Mouse (Mus musculus) adipocyte (in vitro differentiated cells): Measurements from ENCODE around the gene Marveld1.

Experiments used
- DNase-seq: peaks from one replicate; pipeline ENCODE4 v3.0.0-alpha.2; 2016; ENCODE audit warnings: low spot score

The Marveld1 gene

GRCm38 (mm10) chr19:42147170-42147768 is at the start of gene Marveld1:
Gene Marveld1 (plus strand): TSS chr19:42147400.
- DNase-seq, result peak; percentile 93

GRCm38 (mm10) chr19:42099406-42099805 is 47.8 kb upstream of the Marveld1 start:
- no peak for DNase-seq

- DNase-seq, result no peak
Measured at GRCm38 (mm10) chr19:42104681-42105080, 42.5 kb upstream of the Marveld1 start.

GRCm38 (mm10) chr19:42115783-42116335 is 31.3 kb upstream of the Marveld1 start:
- no peak for DNase-seq

- no peak for DNase-seq
Measured at GRCm38 (mm10) chr19:42118142-42118541, 29.1 kb upstream of the Marveld1 start.

- no peak for DNase-seq
Measured at GRCm38 (mm10) chr19:42118596-42118995, 28.6 kb upstream of the Marveld1 start.

GRCm38 (mm10) chr19:42120451-42120850 is 26.7 kb upstream of the Marveld1 start:
- DNase-seq, result no peak

- DNase-seq, result no peak
Measured at GRCm38 (mm10) chr19:42124684-42125083, 22.5 kb upstream of the Marveld1 start.

- DNase-seq, result no peak
Measured at GRCm38 (mm10) chr19:42125501-42126218, 21.5 kb upstream of the Marveld1 start.

GRCm38 (mm10) chr19:42126219-42126605 is 21.0 kb upstream of the Marveld1 start:
- DNase-seq, result no peak

GRCm38 (mm10) chr19:42127024-42127423 is 20.2 kb upstream of the Marveld1 start:
- DNase-seq, result no peak

- no peak for DNase-seq
Measured at GRCm38 (mm10) chr19:42128052-42128740, 19.0 kb upstream of the Marveld1 start.

- peak; percentile 99 for DNase-seq
Measured at GRCm38 (mm10) chr19:42128787-42129508, 18.3 kb upstream of the Marveld1 start, which contains the start of gene Avpi1. Gene Avpi1 (minus strand): TSS chr19:42129059.

GRCm38 (mm10) chr19:42129509-42130293 is 17.5 kb upstream of the Marveld1 start:
- no peak for DNase-seq

- no peak for DNase-seq
Measured at GRCm38 (mm10) chr19:42130294-42130606, 16.9 kb upstream of the Marveld1 start.

GRCm38 (mm10) chr19:42131101-42131500 is 16.1 kb upstream of the Marveld1 start:
- DNase-seq, result no peak

- DNase-seq, result no peak
Measured at GRCm38 (mm10) chr19:42135070-42135469, 12.1 kb upstream of the Marveld1 start.

GRCm38 (mm10) chr19:42136126-42136525 is 11.1 kb upstream of the Marveld1 start:
- no peak for DNase-seq

- no peak for DNase-seq
Measured at GRCm38 (mm10) chr19:42137167-42137672, 10.0 kb upstream of the Marveld1 start.

- DNase-seq, result no peak
Measured at GRCm38 (mm10) chr19:42138517-42139285, 8.5 kb upstream of the Marveld1 start.
